Mouse (Mus musculus): ENCODE measurements at regions not wholly inside any gene's neighbourhood (a gene's known extent, or its start where the extent isn't known, plus 50 kb on each side); places are given as distances from the start of the nearest gene placed in this dataset.

DNA sequence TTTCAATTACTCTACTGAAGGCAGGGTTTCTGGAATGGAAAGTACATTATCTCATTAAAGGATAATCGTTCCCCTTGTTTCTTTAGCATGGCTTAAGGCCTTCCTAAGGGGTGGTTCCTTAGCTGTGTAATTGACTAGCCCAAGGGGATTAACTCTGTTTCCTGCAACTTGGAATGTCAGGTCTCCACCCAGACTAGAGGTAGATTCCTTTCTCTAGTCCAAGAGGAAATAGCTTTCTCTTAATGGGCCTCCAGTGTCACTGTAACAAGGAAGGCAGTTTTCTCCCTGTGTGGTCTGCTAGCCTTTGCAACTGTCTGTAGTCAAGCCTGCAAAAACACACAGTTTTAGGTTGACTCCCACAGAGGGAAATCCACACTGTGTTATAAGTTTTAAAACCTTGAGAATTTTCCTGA lies 64.0 kb upstream of the Adgra3 start:
- DNase-seq, result peak; percentile 89

DNA sequence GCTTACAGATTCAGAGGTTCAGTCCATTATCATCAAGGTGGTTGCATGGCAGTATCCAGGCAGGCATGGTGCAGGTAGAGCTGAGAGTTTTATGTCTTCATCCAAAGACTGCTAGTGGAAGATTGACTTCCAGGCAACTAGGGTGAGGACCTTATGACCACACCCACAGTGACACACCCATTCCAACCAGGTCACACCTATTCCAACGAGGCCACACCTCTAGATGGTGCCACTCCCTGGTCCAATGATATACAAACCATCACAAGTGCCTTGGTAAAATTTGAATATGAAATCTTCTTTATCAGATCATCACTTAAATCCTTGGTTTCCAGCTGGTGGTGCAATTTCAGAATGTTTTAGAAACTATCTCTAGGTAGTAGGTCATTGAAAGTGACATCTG lies 61.1 kb upstream of the Adgra3 start:
- DNase-seq, result no peak
